Mouse (Mus musculus): ENCODE data around the gene Myo9a.

GRCm38 (mm10) chr9:59971263-59971662, 220.6 kb downstream of the Myo9a start:
- no peak for TF ChIP-seq CTCF (conservative IDR thresholded peaks at IDR 0.05; ENCODE audit: low read length)
- TF ChIP-seq NANOG (IDR thresholded peaks at IDR 0.05; ENCODE audit: borderline replicate concordance, low read length) = no peak

All from E14TG2a.4 (cell line).